Comparison of ENCODE assay signal across 22 mouse cellular contexts in the genomic region with DNA sequence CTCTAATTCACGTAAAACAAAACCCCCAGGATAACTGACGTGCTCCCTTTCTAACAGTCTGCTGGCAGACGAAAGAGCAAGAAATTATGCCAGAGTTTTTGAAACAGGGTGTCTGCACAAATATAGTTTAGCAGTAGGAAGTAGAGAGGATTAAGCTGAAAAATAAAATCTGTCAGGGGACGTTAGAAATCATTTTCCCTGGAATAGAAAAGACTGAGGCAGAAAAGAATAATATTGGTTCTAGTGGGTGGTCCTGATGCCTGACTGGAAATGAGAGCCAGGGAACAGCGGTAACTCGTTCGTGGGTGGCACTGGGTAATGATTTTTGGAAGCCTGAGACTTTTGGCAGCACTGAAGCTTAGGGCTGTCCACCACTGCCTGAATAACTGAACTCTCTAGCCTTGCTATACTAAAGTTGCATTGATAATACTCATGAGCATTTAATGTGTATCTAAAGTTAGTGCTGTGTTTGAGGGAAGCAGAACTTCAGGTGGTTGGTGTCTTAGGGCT. TPM values are rescaled to one million over a fixed set of nuclear protein-coding genes. Genes with fewer than 3 reads are reported as not detected.
DNase-seq lines count a peak whose midpoint lies in the region; ATAC-seq and TF ChIP-seq lines count a peak whose summit lies in the region.
"Had no signal": no experiment of that assay in that cellular context is flagged by ENCODE, and none has a peak within 500 bp of the region (broad histone marks: within the 10 kb centered on the region; RNA-seq: fewer than 3 reads in every experiment).

No protein-coding gene starts in this region.

- H3K27me3 ChIP-seq in embryonic facial prominence, embryonic 14.5 days (replicated peaks; ENCODE audit: control insufficient read depth, insufficient read depth, low read length) = no peaks in the 10 kb centered on the region
- H3K27me3 ChIP-seq in embryonic facial prominence, embryonic 10.5 days (replicated peaks; ENCODE audit: low read depth, poor library complexity, severe bottlenecking) = no peaks in the 10 kb centered on the region
- H3K27me3 ChIP-seq in limb, embryonic 14.5 days (ENCODE audit: control insufficient read depth, insufficient read depth, low read length) = no peaks in the 10 kb centered on the region
- H3K27me3 ChIP-seq in limb, embryonic 10.5 days (ENCODE audit: low read depth, poor library complexity, severe bottlenecking) = no peaks in the 10 kb centered on the region
- H3K27me3 ChIP-seq: CH12.LX; forebrain, embryonic 13.5 days; heart, embryonic 15.5 days; liver, embryonic 13.5 days; lung, embryonic 15.5 days; neural tube, embryonic 15.5 days had no signal

- H3K9ac ChIP-seq in embryonic facial prominence, embryonic 14.5 days (ENCODE audit: low read depth, low read length) = no peak overlapping the region
- H3K9ac ChIP-seq in limb, embryonic 14.5 days (ENCODE audit: low read depth, low read length, severe bottlenecking) = no peak overlapping the region
- H3K9ac ChIP-seq: forebrain, embryonic 13.5 days; heart, embryonic 15.5 days; liver, embryonic 13.5 days; lung, embryonic 15.5 days; neural tube, embryonic 15.5 days had no signal

- ATAC-seq in embryonic facial prominence, embryonic 14.5 days (ENCODE audit: low read depth) = no peak
- no peak for ATAC-seq in limb, embryonic 14.5 days (ENCODE audit: low FRiP score, low read depth)
- ATAC-seq: forebrain, embryonic 13.5 days had no signal

- TF ChIP-seq CTCF in brain, embryonic 14.5 days (IDR thresholded peaks at IDR 0.05; ENCODE audit: borderline replicate concordance, extremely low read depth, insufficient read depth, insufficient read length) = no peak

- WGBS in embryonic facial prominence, embryonic 14.5 days = 60% methylated on average over 7 of the region's 7 CpGs
- 88% methylated on average over 7 of the region's 7 CpGs for WGBS in embryonic facial prominence, embryonic 10.5 days
- WGBS in limb, embryonic 14.5 days = 64% methylated on average over 7 of the region's 7 CpGs
- WGBS in limb, embryonic 10.5 days = 90% methylated on average over 7 of the region's 7 CpGs

- no peak overlapping the region for H3K4me3 ChIP-seq in embryonic facial prominence, embryonic 14.5 days (ENCODE audit: low read depth, low read length)
- no peak overlapping the region for H3K4me3 ChIP-seq in embryonic facial prominence, embryonic 10.5 days
- H3K4me3 ChIP-seq in limb, embryonic 14.5 days (replicated peaks; ENCODE audit: low read length) = no peak overlapping the region
- no peak overlapping the region for H3K4me3 ChIP-seq in limb, embryonic 10.5 days
- H3K4me3 ChIP-seq: forebrain, embryonic 13.5 days; heart, embryonic 15.5 days; liver, embryonic 13.5 days; lung, embryonic 15.5 days; midbrain, embryonic 10.5 days; neural tube, embryonic 15.5 days had no signal

- no peaks in the 10 kb centered on the region for H3K9me3 ChIP-seq in embryonic facial prominence, embryonic 14.5 days (ENCODE audit: control insufficient read depth, low read length)
- H3K9me3 ChIP-seq in embryonic facial prominence, embryonic 10.5 days = no peaks in the 10 kb centered on the region
- H3K9me3 ChIP-seq in limb, embryonic 14.5 days (ENCODE audit: control insufficient read depth, low read length) = no peaks in the 10 kb centered on the region
- H3K9me3 ChIP-seq in limb, embryonic 10.5 days (replicated peaks) = no peaks in the 10 kb centered on the region
- H3K9me3 ChIP-seq: forebrain, embryonic 13.5 days; heart, embryonic 15.5 days; liver, embryonic 13.5 days; lung, embryonic 15.5 days; midbrain, embryonic 10.5 days; neural tube, embryonic 15.5 days had no signal

- DNase-seq in embryonic facial prominence, embryonic 14.5 days (ENCODE audit: low spot score) = peak; percentile 29
- no peak for DNase-seq in embryonic facial prominence, embryonic 10.5 days (ENCODE audit: low spot score)
- DNase-seq in limb, embryonic 14.5 days (ENCODE audit: low spot score) = peak; percentile 21
- no peak for DNase-seq in limb, embryonic 10.5 days (ENCODE audit: low spot score)
- peak; percentile 18 for DNase-seq in brain, embryonic 14.5 days (ENCODE audit: low read depth)
- peak; percentile 10 to 30 for DNase-seq in layer of hippocampus, postnatal 10 days (ENCODE audit: low spot score in 2 of 2)
- DNase-seq in lung, postnatal 25 days (ENCODE audit: low spot score) = no peak
- DNase-seq in thymus, postnatal 0 days (ENCODE audit: low spot score) = no peak
- DNase-seq: cerebellum, postnatal 36 days; gastrocnemius, postnatal 36 days; heart, postnatal 4 days; kidney, adult 18-20 months; kidney, postnatal 10 days; liver, embryonic 13.5 days; thymus, postnatal 14 days had no signal

- H3K4me1 ChIP-seq in embryonic facial prominence, embryonic 14.5 days (ENCODE audit: control insufficient read depth, insufficient read depth, low read length) = no peaks in the 10 kb centered on the region
- H3K4me1 ChIP-seq in embryonic facial prominence, embryonic 10.5 days = no peaks in the 10 kb centered on the region
- no peaks in the 10 kb centered on the region for H3K4me1 ChIP-seq in limb, embryonic 14.5 days (ENCODE audit: control insufficient read depth, insufficient read depth, low read length)
- H3K4me1 ChIP-seq in limb, embryonic 10.5 days = no peaks in the 10 kb centered on the region
- H3K4me1 ChIP-seq: forebrain, embryonic 13.5 days; lung, embryonic 15.5 days; midbrain, embryonic 10.5 days had no signal

- H3K4me2 ChIP-seq in embryonic facial prominence, embryonic 14.5 days (ENCODE audit: low read depth, low read length) = no peak overlapping the region
- no peak overlapping the region for H3K4me2 ChIP-seq in limb, embryonic 14.5 days (replicated peaks; ENCODE audit: low read depth, low read length, severe bottlenecking)
- H3K4me2 ChIP-seq: forebrain, embryonic 13.5 days; heart, embryonic 15.5 days; liver, embryonic 13.5 days; lung, embryonic 15.5 days; neural tube, embryonic 15.5 days had no signal

- H3K36me3 ChIP-seq in embryonic facial prominence, embryonic 14.5 days (ENCODE audit: control insufficient read depth, insufficient read depth, low read length) = peaks cover 46% of the 10 kb centered on the region
- H3K36me3 ChIP-seq in embryonic facial prominence, embryonic 10.5 days (replicated peaks) = peaks cover 95% of the 10 kb centered on the region
- H3K36me3 ChIP-seq in limb, embryonic 14.5 days (ENCODE audit: control insufficient read depth, insufficient read depth, low read length) = peaks cover 20% of the 10 kb centered on the region
- H3K36me3 ChIP-seq in limb, embryonic 10.5 days = peaks cover 89% of the 10 kb centered on the region
- H3K36me3 ChIP-seq: liver, embryonic 13.5 days had no signal

- no peak overlapping the region for H3K27ac ChIP-seq in embryonic facial prominence, embryonic 14.5 days (replicated peaks; ENCODE audit: low read depth, low read length)
- H3K27ac ChIP-seq in embryonic facial prominence, embryonic 10.5 days (replicated peaks) = no peak overlapping the region
- H3K27ac ChIP-seq in limb, embryonic 14.5 days (replicated peaks; ENCODE audit: low read depth, low read length) = no peak overlapping the region
- no peak overlapping the region for H3K27ac ChIP-seq in limb, embryonic 10.5 days
- H3K27ac ChIP-seq: forebrain, embryonic 13.5 days; heart, embryonic 15.5 days; liver, embryonic 13.5 days; lung, embryonic 15.5 days; macrophage; midbrain, embryonic 10.5 days; neural tube, embryonic 15.5 days had no signal

- no peak for TF ChIP-seq POLR2A in limb, embryonic 14.5 days (IDR thresholded peaks at IDR 0.05; ENCODE audit: borderline replicate concordance, extremely low read depth, insufficient read depth, insufficient read length)
- no peak for TF ChIP-seq POLR2A in brain, embryonic 14.5 days (IDR thresholded peaks at IDR 0.05; ENCODE audit: borderline replicate concordance, extremely low read depth, insufficient read depth, insufficient read length, poor library complexity, severe bottlenecking)

RNA-seq across cellular contexts. Expression of gene D230025D16Rik, which starts 18.1 kb away (rescaled TPM):
- polyA plus RNA-seq in embryonic facial prominence, embryonic 14.5 days (2014; fragmentation: Nextera tagmentation; extraction: Ambion mirVana) = 25.4 and 27.0 TPM in 2 replicates
- 25.9 and 27.1 TPM in 2 replicates for polyA plus RNA-seq in embryonic facial prominence, embryonic 10.5 days (2016; fragmentation: Nextera tagmentation; extraction: Ambion mirVana)
- 30.1 and 32.8 TPM in 2 replicates for polyA plus RNA-seq in limb, embryonic 14.5 days (2012; rRNA removed)
- polyA plus RNA-seq in limb, embryonic 14.5 days (2014; fragmentation: Nextera tagmentation; extraction: Ambion mirVana) = 27.3 and 31.5 TPM in 2 replicates
- 25.4 and 26.6 TPM in 2 replicates for polyA plus RNA-seq in limb, embryonic 10.5 days (2016; fragmentation: Nextera tagmentation; extraction: Ambion mirVana)
- polyA plus RNA-seq in brain, embryonic 14.5 days (2012; rRNA removed) = 33.4 and 40.5 TPM in 2 replicates
- 10 to 100 TPM; 24.5 to 26.6 TPM for total RNA-seq in layer of hippocampus, postnatal 10 days (2021)
- polyA plus RNA-seq in thymus, postnatal 0 days (2015; fragmentation: Nextera tagmentation; extraction: Ambion mirVana) = 18.1 and 18.6 TPM in 2 replicates

RNA-seq across cellular contexts. Expression of gene Cbfb, which starts 36.3 kb away (rescaled TPM):
- 104 and 112 TPM in 2 replicates for polyA plus RNA-seq in embryonic facial prominence, embryonic 14.5 days (2014; fragmentation: Nextera tagmentation; extraction: Ambion mirVana)
- 67.5 and 73.2 TPM in 2 replicates for polyA plus RNA-seq in embryonic facial prominence, embryonic 10.5 days (2016; fragmentation: Nextera tagmentation; extraction: Ambion mirVana)
- 75.2 and 82.4 TPM in 2 replicates for polyA plus RNA-seq in limb, embryonic 14.5 days (2012; rRNA removed)
- polyA plus RNA-seq in limb, embryonic 14.5 days (2014; fragmentation: Nextera tagmentation; extraction: Ambion mirVana) = 101 and 119 TPM in 2 replicates
- 64.9 and 84.6 TPM in 2 replicates for polyA plus RNA-seq in limb, embryonic 10.5 days (2016; fragmentation: Nextera tagmentation; extraction: Ambion mirVana)
- polyA plus RNA-seq in brain, embryonic 14.5 days (2012; rRNA removed) = 26.5 and 31.9 TPM in 2 replicates
- total RNA-seq in layer of hippocampus, postnatal 10 days (2021) = 10 to 100 TPM; 32.1 to 35.7 TPM
- 68.5 and 77.3 TPM in 2 replicates for polyA plus RNA-seq in thymus, postnatal 0 days (2015; fragmentation: Nextera tagmentation; extraction: Ambion mirVana)

RNA-seq across cellular contexts. Expression of gene B3gnt9, which starts 48.1 kb away (rescaled TPM):
- 37.0 and 42.8 TPM in 2 replicates for polyA plus RNA-seq in embryonic facial prominence, embryonic 14.5 days (2014; fragmentation: Nextera tagmentation; extraction: Ambion mirVana)
- 1.6 and 1.7 TPM in 2 replicates for polyA plus RNA-seq in embryonic facial prominence, embryonic 10.5 days (2016; fragmentation: Nextera tagmentation; extraction: Ambion mirVana)
- 40.8 and 52.7 TPM in 2 replicates for polyA plus RNA-seq in limb, embryonic 14.5 days (2012; rRNA removed)
- 38.9 and 42.9 TPM in 2 replicates for polyA plus RNA-seq in limb, embryonic 14.5 days (2014; fragmentation: Nextera tagmentation; extraction: Ambion mirVana)
- polyA plus RNA-seq in limb, embryonic 10.5 days (2016; fragmentation: Nextera tagmentation; extraction: Ambion mirVana) = 1.4 and 1.7 TPM in 2 replicates
- polyA plus RNA-seq in brain, embryonic 14.5 days (2012; rRNA removed) = 5.9 and 6.6 TPM in 2 replicates
- 1 to 10 TPM; 3.4 to 4.2 TPM for total RNA-seq in layer of hippocampus, postnatal 10 days (2021)
- 4.9 and 5.6 TPM in 2 replicates for polyA plus RNA-seq in thymus, postnatal 0 days (2015; fragmentation: Nextera tagmentation; extraction: Ambion mirVana)

RNA-seq across cellular contexts. Expression of gene Tradd, which starts 57.6 kb away (rescaled TPM):
- 21.1 and 23.3 TPM in 2 replicates for polyA plus RNA-seq in embryonic facial prominence, embryonic 14.5 days (2014; fragmentation: Nextera tagmentation; extraction: Ambion mirVana)
- 14.6 and 16.7 TPM in 2 replicates for polyA plus RNA-seq in embryonic facial prominence, embryonic 10.5 days (2016; fragmentation: Nextera tagmentation; extraction: Ambion mirVana)
- 12.8 and 13.6 TPM in 2 replicates for polyA plus RNA-seq in limb, embryonic 14.5 days (2012; rRNA removed)
- polyA plus RNA-seq in limb, embryonic 14.5 days (2014; fragmentation: Nextera tagmentation; extraction: Ambion mirVana) = 26.2 and 26.3 TPM in 2 replicates
- 11.4 and 12.1 TPM in 2 replicates for polyA plus RNA-seq in limb, embryonic 10.5 days (2016; fragmentation: Nextera tagmentation; extraction: Ambion mirVana)
- polyA plus RNA-seq in brain, embryonic 14.5 days (2012; rRNA removed) = 7.1 and 7.9 TPM in 2 replicates
- 1 to 10 TPM; 6.5 to 8.9 TPM for total RNA-seq in layer of hippocampus, postnatal 10 days (2021)
- polyA plus RNA-seq in thymus, postnatal 0 days (2015; fragmentation: Nextera tagmentation; extraction: Ambion mirVana) = 51.0 and 57.0 TPM in 2 replicates

RNA-seq across cellular contexts. Expression of gene Fbxl8, which starts 57.6 kb away (rescaled TPM):
- 2.9 and 3.2 TPM in 2 replicates for polyA plus RNA-seq in embryonic facial prominence, embryonic 14.5 days (2014; fragmentation: Nextera tagmentation; extraction: Ambion mirVana)
- polyA plus RNA-seq in embryonic facial prominence, embryonic 10.5 days (2016; fragmentation: Nextera tagmentation; extraction: Ambion mirVana) = 0.63 and 0.92 TPM in 2 replicates
- polyA plus RNA-seq in limb, embryonic 14.5 days (2012; rRNA removed) = 4.0 and 5.6 TPM in 2 replicates
- polyA plus RNA-seq in limb, embryonic 14.5 days (2014; fragmentation: Nextera tagmentation; extraction: Ambion mirVana) = 2.9 and 3.7 TPM in 2 replicates
- polyA plus RNA-seq in limb, embryonic 10.5 days (2016; fragmentation: Nextera tagmentation; extraction: Ambion mirVana) = 0.81 and 1.1 TPM in 2 replicates
- 1.00 TPM in 2 replicates for polyA plus RNA-seq in brain, embryonic 14.5 days (2012; rRNA removed)
- under 1 TPM; 0.45 to 0.87 TPM for total RNA-seq in layer of hippocampus, postnatal 10 days (2021)
- polyA plus RNA-seq in thymus, postnatal 0 days (2015; fragmentation: Nextera tagmentation; extraction: Ambion mirVana) = 7.6 and 8.2 TPM in 2 replicates

Comparison
In these comparisons a context has a peak if more than half of its experiments do, and no peak if none do; other contexts are left out.
1. DNase-seq: peak in embryonic facial prominence, embryonic 14.5 days (single experiment), limb, embryonic 14.5 days (single experiment), brain, embryonic 14.5 days (single experiment) and layer of hippocampus, postnatal 10 days (2 of 2); none in embryonic facial prominence, embryonic 10.5 days (single experiment), limb, embryonic 10.5 days (single experiment), lung, postnatal 25 days (single experiment) and thymus, postnatal 0 days (single experiment).